Mouse (Mus musculus): Measurements from ENCODE around the gene Panx2.

GRCm38 (mm10) chr15:89122649-89123366 is 63.3 kb downstream of the Panx2 start, which contains the start of gene Tubgcp6:
- TF ChIP-seq CTCF (IDR thresholded peaks at IDR 0.05; ENCODE audit: low read depth, low read length): no peak
- TF ChIP-seq POLR2A (IDR thresholded peaks at IDR 0.05; ENCODE audit: insufficient read depth, low read length): no peak

Measured in ES-Bruce4 (cell line).